Mouse (Mus musculus) kidney, adult 2 months (tissue): ENCODE results near the gene Rad9a.

ENCODE experiments used
- CTCF ChIP-seq: fragments of 200-500 bp; conservative IDR thresholded peaks from 2 replicates; pipeline ENCODE4 v1.5.1; 2011; ENCODE audit warnings: low read depth, mild to moderate bottlenecking, control low read depth, low read length, moderate library complexity, mixed read lengths; ENCODE audit not compliant: insufficient read depth, insufficient read length
- POLR2A ChIP-seq: fragments of 200-500 bp; IDR thresholded peaks from one replicate; pipeline ENCODE4 v1.6.1; 2011; ENCODE audit warnings: low read depth, low read length, control low read depth

DNA sequence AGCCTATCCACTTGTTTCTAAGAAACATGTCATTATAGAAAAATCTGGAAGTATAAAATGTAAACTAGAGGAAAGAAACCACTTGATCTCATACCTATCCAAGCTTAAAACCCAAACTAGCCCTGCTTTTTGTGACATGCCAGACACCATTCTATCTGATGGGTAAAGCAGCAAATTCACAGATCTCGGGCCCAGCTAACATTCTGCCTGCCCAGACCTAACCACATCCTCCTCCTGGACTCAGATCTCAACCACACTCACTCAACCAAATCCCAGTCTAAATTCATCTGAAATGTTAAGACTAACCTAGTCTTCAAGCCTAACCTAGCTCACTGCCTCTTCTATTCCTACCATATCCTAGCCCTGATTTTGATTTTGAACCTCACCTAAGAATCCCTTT lies 17.3 kb upstream of the Rad9a start:
- TF ChIP-seq POLR2A (no peak), CTCF (no peak)
